Mouse (Mus musculus) adrenal gland, postnatal 36 days (tissue): ENCODE data around the gene Olfr1383. TPM values are rescaled to one million over a fixed set of nuclear protein-coding genes. Genes with fewer than 3 reads are reported as not detected.
A peak's percentile ranks its signal among the peaks of the same experiment; 100 is the strongest.
"Not testable (repeated sequence)": the region's sequence is repeated elsewhere in the genome, so short reads cannot be mapped to it uniquely, and the experiment has no call there.

Experiments used
- DNase-seq, 2 experiments: peaks; one replicate each; pipeline ENCODE4 v3.0.0; 2021; ENCODE audit warnings: mixed read lengths in 1 of 2
- long read RNA-seq, 2 experiments: library from polyadenylated mRNA; stranded (forward); transcript quantifications; one replicate each; pipeline ENCODE4 v2.0.0; 2021; ENCODE audit warnings: borderline sequencing depth in 2 of 2
- total RNA-seq, 2 experiments: library from RNA; stranded (reverse); gene quantifications; 2 replicates each; pipeline ENCODE4 v1.2.3; 2021

The Olfr1383 gene
- total RNA-seq, result under 1 TPM in 1 of 2 experiments, not detected in 1; 0.76 TPM
- long read RNA-seq, experiment 1, result 0 reads
- long read RNA-seq, experiment 2, result 0 reads

GRCm38 (mm10) chr11:49519348-49519747, at the start of gene Olfr1383:
Gene Olfr1383, plus strand, starts transcription at chr11:49519648.
- DNase-seq, result no peak

GRCm38 (mm10) chr11:49485973-49486372, 33.5 kb upstream of the Olfr1383 start:
- DNase-seq, result no peak

GRCm38 (mm10) chr11:49488770-49489169, 30.7 kb upstream of the Olfr1383 start, which contains the start of gene Olfr1385:
Gene Olfr1385, plus strand, starts transcription at chr11:49489070.
- DNase-seq, result not testable (repeated sequence)

- DNase-seq, result no peak
Observed at GRCm38 (mm10) chr11:49518086-49518485, 1.4 kb upstream of the Olfr1383 start.

GRCm38 (mm10) chr11:49527947-49528346, 8.5 kb downstream of the Olfr1383 start, which contains the start of gene Olfr1382:
Gene Olfr1382, plus strand, starts transcription at chr11:49528247.
- no peak for DNase-seq

GRCm38 (mm10) chr11:49532761-49533160, 13.3 kb downstream of the Olfr1383 start:
- no peak for DNase-seq

- DNase-seq, result peak in 1 of 2 experiments; percentile 20
Observed at GRCm38 (mm10) chr11:49536631-49537030, 17.2 kb downstream of the Olfr1383 start.

- not testable (repeated sequence) for DNase-seq
Observed at GRCm38 (mm10) chr11:49543149-49543548, 23.7 kb downstream of the Olfr1383 start, which contains the start of gene Olfr1381. Gene Olfr1381, plus strand, starts transcription at chr11:49543449.

- DNase-seq, result peak in 1 of 2 experiments; percentile 8
Observed at GRCm38 (mm10) chr11:49554033-49554432, 34.6 kb downstream of the Olfr1383 start.

GRCm38 (mm10) chr11:49556578-49556977, 37.1 kb downstream of the Olfr1383 start, which contains the start of gene Olfr1380:
Gene Olfr1380, plus strand, starts transcription at chr11:49556878.
- not testable (repeated sequence) for DNase-seq

GRCm38 (mm10) chr11:49575054-49575453, 55.6 kb downstream of the Olfr1383 start:
- not testable (repeated sequence) for DNase-seq

Other genes starting within 250 kb of the Olfr1383 start
- not detected for gene Olfr1393, start 241.3 kb upstream of the Olfr1383 start, total RNA-seq
- gene Olfr1392, start 234.4 kb upstream of the Olfr1383 start, total RNA-seq, result not detected
- gene Olfr10, start 214.9 kb upstream of the Olfr1383 start, total RNA-seq, result not detected
- not detected for gene Olfr1391, start 196.9 kb upstream of the Olfr1383 start, total RNA-seq
- not detected for gene Olfr1390, start 184.5 kb upstream of the Olfr1383 start, total RNA-seq
- not detected for gene Olfr1389, start 96.6 kb upstream of the Olfr1383 start, total RNA-seq
- gene Olfr1388, start 83.0 kb upstream of the Olfr1383 start, total RNA-seq, result under 1 TPM in 1 of 2 experiments, not detected in 1; 0.13 TPM
- not detected for gene Olfr1387, start 64.3 kb upstream of the Olfr1383 start, total RNA-seq
- gene Olfr1386, start 54.6 kb upstream of the Olfr1383 start, total RNA-seq, result not detected
- not detected for gene Olfr1385, start 30.6 kb upstream of the Olfr1383 start, total RNA-seq
- under 1 TPM in 1 of 2 experiments, not detected in 1; 0.60 TPM for gene Olfr1384, start 12.9 kb upstream of the Olfr1383 start, total RNA-seq
- gene Olfr1382, start 8.6 kb downstream of the Olfr1383 start, total RNA-seq, result not detected
- gene Olfr1381, start 23.8 kb downstream of the Olfr1383 start, total RNA-seq, result not detected
- not detected for gene Olfr1380, start 37.2 kb downstream of the Olfr1383 start, total RNA-seq
- 10 to 100 TPM; 15.6 to 19.2 TPM for gene Flt4, start 89.6 kb downstream of the Olfr1383 start, total RNA-seq
- not detected for gene Scgb3a1, start 144.0 kb downstream of the Olfr1383 start, total RNA-seq
- gene Cnot6, start 193.1 kb downstream of the Olfr1383 start, total RNA-seq, result 10 to 100 TPM; 49.4 to 51.0 TPM